Mouse (Mus musculus) lung, postnatal 0 days (tissue): ENCODE measurements around the gene Gm17657.

Source experiments
- CTCF ChIP-seq: IDR thresholded peaks from 2 replicates; pipeline ENCODE4 v1.5.1; 2016; ENCODE audit warnings: antibody characterized with exemption, mild to moderate bottlenecking
- EP300 ChIP-seq: IDR thresholded peaks from 2 replicates; pipeline ENCODE4 v1.6.1; 2016; ENCODE audit warnings: antibody characterized with exemption, mild to moderate bottlenecking, control low read depth

GRCm38 (mm10) chr17:29528568-29529187 is 20.8 kb downstream of the Gm17657 start:
- TF ChIP-seq EP300 (no peak), CTCF (peak; percentile 72)
